Mouse (Mus musculus) lung, adult 2 months (tissue): Measurements from ENCODE around the gene Agr3. TPM values are rescaled to one million over a fixed set of nuclear protein-coding genes. Genes with fewer than 3 reads are reported as not detected.

Experiments
- DNase-seq: peaks from one replicate; pipeline ENCODE4 v3.0.0; 2022
- H3K4me1 ChIP-seq: fragments of 200-500 bp; 2 replicates; pipeline ENCODE4 v1.6.1; 2011; ENCODE audit warnings: low read length; ENCODE audit not compliant: control insufficient read depth, insufficient read depth
- H3K4me3 ChIP-seq: fragments of 200-500 bp; replicated peaks from 2 replicates; pipeline ENCODE3; 2011; ENCODE audit warnings: low read depth, mild to moderate bottlenecking, control low read depth, low read length; ENCODE audit errors: extremely low read depth
- CTCF ChIP-seq: fragments of 200-500 bp; IDR thresholded peaks from 2 replicates; pipeline ENCODE4 v1.5.1; 2011; ENCODE audit warnings: mild to moderate bottlenecking, low read length, control low read depth; ENCODE audit not compliant: insufficient read depth
- POLR2A ChIP-seq: fragments of 200-500 bp; IDR thresholded peaks from 2 replicates; pipeline ENCODE4 v1.6.1; 2011; ENCODE audit warnings: low read depth, mild to moderate bottlenecking, control low read depth, low read length, borderline replicate concordance; ENCODE audit errors: extremely low read depth
- WGBS: fragments of 180-500 bp; shearing (Covaris S2); methylation state at CpG from one replicate; pipeline ENCODE4 v1.1.7; 2018; 5-methylcytosine and 5-hydroxymethylcytosine counted together
- polyA plus RNA-seq: library from polyadenylated mRNA; depleted of rRNA; stranded (reverse); fragments of >200 nt; gene quantifications from 2 replicates; pipeline ENCODE4 v1.2.3, GENCODE M21; 2012

The Agr3 gene
- polyA plus RNA-seq, 1 experiment = 2.6 TPM

DNA sequence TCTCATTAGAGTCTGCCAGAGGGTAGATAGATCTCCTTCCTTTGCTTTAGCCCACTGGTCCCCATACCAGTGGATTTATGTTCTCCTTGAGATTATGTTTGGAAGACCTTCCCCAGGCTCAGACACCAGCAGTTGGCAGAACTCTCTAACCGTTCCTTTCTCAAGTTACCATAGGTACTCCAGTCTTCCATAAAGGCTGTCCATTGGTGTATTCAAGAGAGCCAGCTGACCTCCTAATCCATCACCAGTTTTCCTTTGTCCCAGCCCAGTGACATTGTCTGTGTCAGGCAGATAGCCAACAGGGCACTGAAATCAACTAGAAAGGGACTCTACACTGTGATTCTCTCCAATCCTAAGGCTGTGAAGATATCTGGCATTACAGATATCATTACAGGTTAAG lies 9.0 kb upstream of the Agr3 start:
- whole genome bisulfite sequencing = 70% methylated on average over 1 of the region's 1 CpGs
- no peak for TF ChIP-seq POLR2A
- no peak for TF ChIP-seq CTCF
- no peak for DNase-seq
- H3K4me3 ChIP-seq = no peak overlapping the region
- H3K4me1 ChIP-seq = no peaks in the 10 kb centered on the region

DNA sequence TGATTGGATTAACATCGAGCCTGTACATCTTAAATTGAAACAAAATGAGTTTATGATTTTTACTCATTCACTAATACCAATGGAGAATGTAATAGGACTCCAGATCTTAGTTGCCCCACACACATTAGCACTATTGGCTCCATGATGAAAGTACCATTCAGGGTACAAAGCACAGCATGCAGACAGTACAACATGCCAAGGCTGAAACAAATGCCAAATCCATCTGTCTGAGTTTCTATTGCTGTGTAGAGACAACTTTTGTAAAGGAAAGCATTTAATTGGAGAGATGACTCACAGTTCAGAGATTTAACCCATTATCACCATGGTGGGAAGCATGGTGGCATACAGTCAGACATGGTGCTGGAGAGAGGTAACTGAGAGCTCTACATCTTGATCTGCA lies 7.4 kb upstream of the Agr3 start:
- Histone ChIP-seq H3K4me3 (no peak overlapping the region), H3K4me1 (no peaks in the 10 kb centered on the region)
- no peak for TF ChIP-seq POLR2A
- no peak for TF ChIP-seq CTCF
- no peak for DNase-seq
- 78% methylated on average over 1 of the region's 1 CpGs for WGBS

DNA sequence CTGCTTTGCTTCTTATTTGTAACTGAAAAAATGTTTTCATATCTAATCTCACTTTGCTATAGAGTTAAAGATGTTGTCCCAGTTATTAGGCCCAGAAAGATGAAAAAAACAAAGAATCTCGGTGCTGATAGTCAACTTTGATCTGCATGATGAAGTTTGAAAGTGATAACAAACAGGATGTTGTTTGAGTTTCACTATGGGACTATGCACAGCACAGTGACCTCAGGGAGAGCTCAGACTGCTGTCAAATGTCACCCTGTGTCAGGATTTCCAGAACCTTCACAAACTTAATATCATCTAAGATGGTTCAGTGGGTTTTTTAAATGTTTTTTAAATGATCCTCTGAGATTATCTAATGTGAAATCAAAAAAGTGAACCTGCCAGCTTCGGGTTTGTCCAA lies 2.4 kb downstream of the Agr3 start:
- Histone ChIP-seq H3K4me3 (no peak overlapping the region), H3K4me1 (no peaks in the 10 kb centered on the region)
- 58% methylated on average over 2 of the region's 2 CpGs for WGBS
- no peak for DNase-seq
- no peak for TF ChIP-seq POLR2A
- TF ChIP-seq CTCF = no peak

DNA sequence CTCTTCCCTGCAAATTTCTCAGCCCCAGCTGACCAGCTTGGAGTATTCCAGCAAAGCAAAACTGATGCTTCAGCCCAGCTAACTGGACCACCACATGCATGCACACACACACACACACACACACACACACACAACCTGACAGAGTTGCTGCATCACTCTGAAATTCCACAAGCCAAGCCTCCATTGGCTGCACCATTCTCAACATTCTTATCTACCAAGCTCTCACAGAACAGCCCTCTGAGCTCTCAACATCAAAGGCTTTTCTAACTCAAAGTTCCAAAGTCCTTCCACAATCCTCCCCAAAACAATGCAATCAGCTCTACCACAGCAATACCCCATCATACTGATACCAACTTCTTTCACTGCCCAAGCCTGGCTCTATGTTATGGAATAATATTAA lies 7.4 kb downstream of the Agr3 start:
- Histone ChIP-seq H3K4me1 (no peaks in the 10 kb centered on the region), H3K4me3 (no peak overlapping the region)
- TF ChIP-seq CTCF (no peak), POLR2A (no peak)
- no peak for DNase-seq

DNA sequence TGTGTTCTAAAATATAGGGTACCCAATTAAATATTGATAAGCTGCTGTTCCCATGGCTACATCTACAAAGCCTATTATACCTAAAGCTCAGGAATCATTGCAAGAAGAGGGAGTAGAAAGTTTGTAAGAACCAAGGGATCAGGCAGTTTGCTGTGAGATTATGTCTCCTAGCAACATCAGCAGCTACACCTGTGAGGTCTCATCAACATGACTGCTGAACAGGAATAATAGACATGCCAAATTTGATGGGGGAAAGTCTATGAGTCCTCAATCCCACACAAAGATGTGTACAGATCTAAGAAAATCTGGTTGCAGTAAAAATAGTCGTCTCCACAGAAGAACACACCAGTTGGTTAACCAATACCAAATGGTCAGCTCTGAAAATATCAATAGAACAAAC lies 26.3 kb downstream of the Agr3 start:
- TF ChIP-seq POLR2A = no peak
- no peak for TF ChIP-seq CTCF
- Histone ChIP-seq H3K4me3 (no peak overlapping the region), H3K4me1 (no peaks in the 10 kb centered on the region)
- DNase-seq = no peak
- 74% methylated on average over 1 of the region's 1 CpGs for WGBS

DNA sequence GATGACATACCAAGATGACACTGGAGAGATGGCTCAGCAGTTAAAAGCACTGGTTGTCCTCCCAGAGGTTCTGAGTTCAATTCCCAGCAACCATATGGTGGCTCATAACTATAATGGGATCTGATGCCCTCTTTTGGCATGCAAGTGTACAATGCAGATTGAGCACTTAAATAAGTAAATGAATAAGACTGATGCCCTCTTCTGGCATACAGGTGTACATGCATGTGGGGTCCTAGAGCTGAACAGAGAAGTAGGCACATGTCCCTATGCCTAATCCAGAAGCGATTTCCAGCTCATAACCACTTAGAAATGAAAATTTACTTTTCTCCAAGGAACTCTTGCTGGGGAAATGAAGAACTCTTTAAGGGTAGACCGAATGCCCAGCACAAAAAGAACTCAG lies 31.8 kb downstream of the Agr3 start:
- no peak for DNase-seq
- Histone ChIP-seq H3K4me3 (no peak overlapping the region), H3K4me1 (no peaks in the 10 kb centered on the region)
- WGBS = 74% methylated on average over 2 of the region's 2 CpGs
- TF ChIP-seq POLR2A (no peak), CTCF (0 out of 2 replicates have a peak, but pooled peaks have one; percentile 17)

DNA sequence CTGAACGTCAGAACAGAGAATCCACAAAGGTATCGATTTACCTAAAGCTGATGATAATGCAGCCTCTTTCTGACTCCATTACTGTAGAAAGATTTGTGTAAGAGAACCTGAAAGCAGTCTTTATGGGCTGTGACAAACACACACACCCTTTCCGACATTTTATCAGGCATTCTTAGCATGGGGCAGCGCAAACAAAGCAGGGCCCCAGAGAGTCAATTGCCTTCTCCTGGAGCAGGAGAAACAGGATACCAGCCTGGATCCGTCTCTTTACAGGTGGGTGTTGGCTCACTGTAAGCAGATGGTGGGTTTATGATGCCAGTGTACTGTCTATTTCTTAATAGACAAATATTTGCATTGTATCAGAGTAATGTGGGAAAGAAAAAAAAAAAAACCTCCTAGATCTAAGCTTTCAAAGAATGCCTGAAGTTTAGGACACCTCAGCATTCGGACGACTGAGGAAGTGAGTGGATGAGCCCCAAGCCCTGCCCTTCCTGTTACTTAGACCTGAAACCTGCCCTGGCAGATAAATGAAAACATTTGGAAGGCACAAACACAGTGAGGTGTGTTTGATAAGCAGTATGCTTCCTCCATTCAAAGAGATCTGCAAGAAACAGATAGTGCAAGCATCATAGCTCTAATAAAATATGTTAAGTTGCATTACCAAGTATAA lies 40.8 kb downstream of the Agr3 start:
- no peak for TF ChIP-seq POLR2A
- no peak for TF ChIP-seq CTCF
- Histone ChIP-seq H3K4me1 (no peaks in the 10 kb centered on the region), H3K4me3 (no peak overlapping the region)
- DNase-seq = no peak
- 43% methylated on average over 7 of the region's 7 CpGs for WGBS

DNA sequence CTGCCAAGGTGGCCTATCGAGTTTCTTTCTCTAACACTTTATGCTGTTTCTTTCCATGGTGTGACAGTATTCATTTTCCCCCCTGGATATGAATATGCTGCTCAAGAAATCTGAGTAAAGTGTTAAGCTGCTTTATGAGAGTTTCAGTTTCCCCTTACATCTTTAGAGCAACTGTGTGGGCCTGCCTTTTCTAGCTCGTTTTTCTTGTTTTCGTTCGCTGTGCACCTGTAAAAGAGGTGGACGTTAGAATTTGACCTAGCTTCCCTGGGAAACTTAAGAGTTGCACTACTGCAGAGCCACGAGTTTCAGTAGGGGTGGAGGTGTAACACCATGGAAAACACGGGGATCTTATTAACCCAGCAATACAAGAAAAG lies 41.3 kb downstream of the Agr3 start:
- TF ChIP-seq POLR2A (no peak), CTCF (no peak)
- no peak for DNase-seq
- H3K4me3 ChIP-seq = no peak overlapping the region
- H3K4me1 ChIP-seq = no peaks in the 10 kb centered on the region
- WGBS = 57% methylated on average over 7 of the region's 7 CpGs

DNA sequence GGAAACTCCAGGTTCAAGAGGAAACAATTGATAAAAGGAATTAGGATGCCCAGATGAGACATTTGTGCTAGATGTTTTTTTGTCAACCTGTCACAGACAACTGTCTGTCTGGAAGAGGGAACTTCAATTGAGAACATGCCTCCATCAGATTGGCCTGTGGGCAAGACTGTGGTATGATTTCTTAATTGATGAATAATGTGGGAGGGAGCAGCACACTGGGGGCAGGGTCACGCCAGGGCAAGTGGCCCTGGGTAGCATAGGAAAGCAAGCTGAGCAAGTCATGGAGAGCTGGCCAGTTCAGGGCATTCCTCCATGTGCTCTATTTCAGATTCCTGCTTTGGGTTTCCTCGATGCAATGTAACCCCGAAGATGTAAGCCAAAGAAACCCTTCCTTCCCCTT lies 50.5 kb downstream of the Agr3 start:
- Histone ChIP-seq H3K4me1 (no peaks in the 10 kb centered on the region), H3K4me3 (no peak overlapping the region)
- DNase-seq = no peak
- TF ChIP-seq CTCF (no peak), POLR2A (no peak)
- WGBS = 76% methylated on average over 3 of the region's 3 CpGs

DNA sequence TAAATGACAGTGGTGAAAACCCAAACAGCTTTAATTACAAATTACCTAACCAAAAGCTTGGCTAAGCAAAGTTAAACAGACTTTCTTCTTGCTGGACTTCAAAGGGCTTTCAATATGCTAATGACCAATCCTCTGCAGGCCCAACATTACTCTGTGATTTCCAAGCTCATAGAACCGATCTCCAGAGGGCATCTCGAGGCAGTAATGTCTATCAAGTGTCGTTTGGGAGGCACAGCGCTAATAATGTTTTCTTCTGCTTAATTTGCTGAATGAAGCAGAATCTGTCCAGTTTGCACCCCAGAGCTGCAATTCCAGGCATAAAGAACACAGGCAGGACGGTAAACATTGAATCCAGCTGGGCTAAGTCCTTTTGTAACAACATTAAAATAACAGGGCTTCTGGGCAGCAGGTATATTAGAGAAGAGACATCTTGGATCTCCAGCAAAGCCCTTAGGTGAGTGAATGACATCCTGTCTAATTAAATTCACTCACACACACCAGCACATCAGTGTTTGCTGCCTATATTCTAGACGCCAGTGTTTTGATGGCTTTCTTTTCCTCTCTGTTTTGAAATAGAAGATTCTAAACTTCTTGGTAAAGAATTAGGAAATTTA lies 52.3 kb downstream of the Agr3 start:
- H3K4me1 ChIP-seq = peaks cover 5% of the 10 kb centered on the region; the same call in 1 of the 2 replicates
- 58% methylated on average over 6 of the region's 6 CpGs for WGBS
- H3K4me3 ChIP-seq = no peak overlapping the region
- no peak for TF ChIP-seq POLR2A
- TF ChIP-seq CTCF = no peak
- no peak for DNase-seq

DNA sequence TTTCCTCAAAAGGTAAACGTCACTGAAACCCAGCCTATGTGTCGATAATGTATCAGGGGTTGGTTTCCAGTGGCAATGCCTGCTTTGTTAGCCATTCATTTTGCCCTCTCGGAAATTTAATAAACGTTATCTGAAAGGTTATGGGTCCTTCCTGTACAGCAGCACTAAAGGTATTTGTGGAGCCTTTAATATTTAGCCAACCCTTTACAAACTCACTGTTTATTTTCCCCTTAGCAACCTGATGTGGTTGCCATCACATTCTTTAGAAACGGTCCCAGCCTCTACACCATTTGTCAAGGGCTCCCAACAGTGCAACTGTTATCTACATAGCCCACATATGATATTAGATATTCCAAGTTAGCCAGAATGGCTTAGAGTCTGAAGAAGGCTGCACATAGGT lies 54.2 kb downstream of the Agr3 start:
- DNase-seq = no peak
- no peak for TF ChIP-seq POLR2A
- TF ChIP-seq CTCF = no peak
- WGBS = 55% methylated on average over 5 of the region's 5 CpGs
- Histone ChIP-seq H3K4me3 (no peak overlapping the region), H3K4me1 (peaks cover 5% of the 10 kb centered on the region; the same call in 1 of the 2 replicates)
